Mouse (Mus musculus): ENCODE measurements around the gene Arid3b. TPM values are rescaled to one million over a fixed set of nuclear protein-coding genes. Genes with fewer than 3 reads are reported as not detected.
A peak's percentile ranks its signal among the peaks of the same experiment; 100 is the strongest.

The Arid3b gene
- total and polyA plus RNA-seq, 3 experiments = 16.7 to 105 (median 33.4) TPM

DNA sequence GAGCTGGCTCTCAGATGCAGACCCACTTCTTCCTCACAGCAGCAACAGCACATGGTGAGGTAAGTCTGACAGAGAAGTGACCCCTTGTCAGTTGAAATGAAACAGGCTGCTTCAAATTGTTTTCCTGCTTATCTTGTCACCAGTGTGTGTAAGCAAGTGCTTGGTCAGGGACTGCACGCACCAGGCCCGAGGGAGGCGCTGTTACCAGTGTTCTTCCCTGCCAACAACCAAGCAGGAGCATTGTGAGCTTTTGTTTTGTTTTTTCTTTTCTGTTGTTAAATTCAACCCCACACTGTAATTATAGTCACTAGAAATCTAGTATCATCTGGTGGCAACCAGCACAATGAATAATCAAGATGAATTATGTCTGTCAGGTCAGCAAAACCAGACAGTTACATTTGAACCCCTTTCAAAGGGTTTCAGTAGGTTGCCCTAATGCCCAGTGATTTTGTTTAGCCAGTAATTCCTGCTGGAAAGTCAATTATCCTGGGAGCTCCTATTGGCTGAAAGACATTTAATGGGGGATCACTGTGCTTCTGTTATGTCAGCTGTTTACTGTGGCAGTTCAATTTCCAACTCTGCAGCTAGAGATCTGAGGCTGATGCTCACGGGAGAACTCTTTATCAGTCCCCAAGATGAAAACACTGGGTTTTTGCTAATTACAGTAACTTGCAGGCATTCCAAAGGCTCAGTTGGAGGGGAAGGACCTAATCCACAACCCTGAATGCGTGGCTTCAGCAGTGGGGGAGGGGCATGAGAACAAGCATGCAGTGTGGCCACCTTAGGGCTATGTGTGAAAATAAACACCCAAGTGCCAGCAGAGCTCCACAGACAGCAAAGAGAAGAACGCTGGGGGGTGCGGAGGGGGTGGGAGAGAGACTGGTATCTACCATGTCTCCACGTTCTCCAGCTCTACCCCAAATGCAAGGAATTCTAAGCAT is 24.5 kb downstream of the Arid3b start:
- Histone ChIP-seq H3K9me3 (replicated peaks; ENCODE audit: low read length) (no peaks in the 10 kb centered on the region), H3K4me2 (ENCODE audit: insufficient read depth, low read depth, poor library complexity, severe bottlenecking) (no peak overlapping the region), H3K36me3 (replicated peaks in 1 of 2; ENCODE audit: control insufficient read depth in 1 of 2, insufficient read depth in 1 of 2, low read length in 1 of 2) (peaks cover 37 to 76% of the 10 kb centered on the region in 2 experiments), H3K9ac (ENCODE audit: insufficient read depth, low read depth) (no peak overlapping the region), H3K4me1 (ENCODE audit: control insufficient read depth in 1 of 2, insufficient read depth in 2 of 2) (peaks cover 33 to 99% of the 10 kb centered on the region in 2 experiments), H3K27me3 (replicated peaks) (no peaks in the 10 kb centered on the region), H3K4me3 (replicated peaks in 1 of 3; ENCODE audit: low read depth in 2 of 3, low read length in 2 of 3, poor library complexity in 1 of 3) (no peak overlapping the region), H3K79me2 (replicated peaks; ENCODE audit: control insufficient read depth, extremely low read depth, insufficient read depth, poor library complexity, severe bottlenecking) (peaks cover 78% of the 10 kb centered on the region), H3K27ac (ENCODE audit: insufficient read depth, low read depth) (peak overlapping the region; percentile 1; the same call in 1 of the 2 replicates)
- in situ Hi-C loops (cut with MboI; ENCODE audit: low pct_ligation_motif_present, low pct_unique_long_range_greater_than_20kb, low sequenced_read_pairs) (loop anchor here (25.0 kb wide), 1 partner anchor 450 kb away; the partner anchor contains the start of gene Stoml1), dilution Hi-C loops (cut with MboI; ENCODE audit: extremely low pct_ligation_motif_present, extremely low pct_unique_long_range_greater_than_20kb, low sequenced_read_pairs) (no loop called here)
- no peak for DNase-seq (ENCODE audit: extremely low read depth)
- TF ChIP-seq NELFE (IDR thresholded peaks at IDR 0.05; ENCODE audit: low read depth, low read length) (no peak), CHD1 (IDR thresholded peaks at IDR 0.05; ENCODE audit: low read depth, low read length) (no peak), UBTF (IDR thresholded peaks at IDR 0.05; ENCODE audit: low read depth, low read length) (no peak), MYC (IDR thresholded peaks at IDR 0.05; ENCODE audit: low read depth, low read length) (no peak), CTCF (conservative IDR thresholded peaks at IDR 0.05 in 1 of 2, IDR thresholded peaks at IDR 0.05 in 1 of 2; ENCODE audit: low read depth in 2 of 2, low read length in 2 of 2) (peak in 1 of 2 experiments; percentile 13; a peak in 1 of 4 replicates)

GRCm38 (mm10) chr9:57810691-57811090 is 25.9 kb downstream of the Arid3b start:
- peaks cover 32 to 100% of the 10 kb centered on the region in 2 experiments for H3K4me1 ChIP-seq (ENCODE audit: control insufficient read depth in 1 of 2, insufficient read depth in 2 of 2)
- no peak overlapping the region for H3K27ac ChIP-seq (ENCODE audit: insufficient read depth, low read depth)
- in situ Hi-C loops (cut with MboI; ENCODE audit: low pct_ligation_motif_present, low pct_unique_long_range_greater_than_20kb, low sequenced_read_pairs) (loop anchor here (25.0 kb wide), 1 partner anchor 452 kb away; the partner anchor contains the start of gene Stoml1), dilution Hi-C loops (cut with MboI; ENCODE audit: extremely low pct_ligation_motif_present, extremely low pct_unique_long_range_greater_than_20kb, low sequenced_read_pairs) (no loop called here)
- H3K79me2 ChIP-seq (replicated peaks; ENCODE audit: control insufficient read depth, extremely low read depth, insufficient read depth, poor library complexity, severe bottlenecking) = peaks cover 65% of the 10 kb centered on the region
- TF ChIP-seq PAX5 (IDR thresholded peaks at IDR 0.05; ENCODE audit: low read length) = no peak
- no peak for TF ChIP-seq ETS1 (conservative IDR thresholded peaks at IDR 0.05; ENCODE audit: low read depth, low read length)
- TF ChIP-seq SMC3 (IDR thresholded peaks at IDR 0.05; ENCODE audit: low read depth, low read length) = no peak
- TF ChIP-seq EP300 (IDR thresholded peaks at IDR 0.05; ENCODE audit: low read length) = no peak
- no peak for TF ChIP-seq RCOR1 (conservative IDR thresholded peaks at IDR 0.05; ENCODE audit: low read depth, low read length)
- no peak for TF ChIP-seq GABPA (IDR thresholded peaks at IDR 0.05; ENCODE audit: insufficient replicate concordance, low read depth, low read length)
- no peak overlapping the region for H3K4me3 ChIP-seq (replicated peaks in 1 of 3; ENCODE audit: low read depth in 2 of 3, low read length in 2 of 3, poor library complexity in 1 of 3)
- H3K36me3 ChIP-seq (replicated peaks in 1 of 2; ENCODE audit: control insufficient read depth in 1 of 2, insufficient read depth in 1 of 2, low read length in 1 of 2) = peaks cover 38 to 70% of the 10 kb centered on the region in 2 experiments
- no peak overlapping the region for H3K9ac ChIP-seq (ENCODE audit: insufficient read depth, low read depth)
- H3K4me2 ChIP-seq (ENCODE audit: insufficient read depth, low read depth, poor library complexity, severe bottlenecking) = no peak overlapping the region
- no peaks in the 10 kb centered on the region for H3K9me3 ChIP-seq (replicated peaks; ENCODE audit: low read length)
- H3K27me3 ChIP-seq (replicated peaks) = no peaks in the 10 kb centered on the region
- no peak for DNase-seq (ENCODE audit: extremely low read depth)
